In the genomic region with DNA sequence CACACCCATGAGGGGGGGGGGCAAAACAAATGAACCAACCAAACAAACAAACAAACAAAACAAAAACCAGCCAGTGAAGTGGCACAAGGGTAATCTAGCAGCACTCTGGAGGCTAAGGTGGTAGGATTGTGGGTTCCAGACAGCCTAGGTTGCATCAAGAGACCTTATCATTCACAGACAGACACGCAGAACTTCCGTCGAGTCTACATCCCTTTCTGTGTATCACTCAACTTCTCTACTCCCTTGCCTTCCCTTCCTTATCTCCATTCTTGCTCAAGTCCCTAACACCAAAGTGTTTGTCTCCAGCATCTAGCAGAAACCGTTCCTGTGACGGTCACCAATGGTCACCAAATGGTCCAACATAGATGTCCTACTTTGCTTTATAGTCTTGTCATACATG, we compare ENCODE assay signal across 24 mouse cellular contexts. TPM values are rescaled to one million over a fixed set of nuclear protein-coding genes. Genes with fewer than 3 reads are reported as not detected.
DNase-seq lines count a peak whose midpoint lies in the region; ATAC-seq and TF ChIP-seq lines count a peak whose summit lies in the region.
"Had no signal": no experiment of that assay in that cellular context is flagged by ENCODE, and none has a peak within 500 bp of the region (broad histone marks: within the 10 kb centered on the region; RNA-seq: fewer than 3 reads in every experiment).

No protein-coding gene starts in this region.

- no peak overlapping the region; the same call in 1 of the 2 replicates for H3K4me3 ChIP-seq in G1E (ENCODE audit: low read depth, low read length)
- no peak overlapping the region for H3K4me3 ChIP-seq in liver, embryonic 13.5 days (replicated peaks)
- H3K4me3 ChIP-seq: embryonic facial prominence, embryonic 13.5 days; forebrain, embryonic 13.5 days; gastrocnemius, adult 2 months; hindbrain, embryonic 12.5 days had no signal

- peak; percentile 39 for DNase-seq in G1E (ENCODE audit: low spot score)
- DNase-seq in MEL-GATA-1-ER (ENCODE audit: extremely low read depth, low read depth), result peak; percentile 72
- DNase-seq in liver, embryonic 13.5 days, result no peak
- DNase-seq in layer of hippocampus, adult 8-10 months (ENCODE audit: low spot score in 2 of 2), result no peak
- DNase-seq in layer of hippocampus, postnatal 10 days (ENCODE audit: low spot score in 2 of 2), result no peak
- DNase-seq: adrenal gland, adult 8-10 months; B cell, adult 2 months; cerebellum, adult 11 months; cerebellum, postnatal 25 days; gastrocnemius, adult 2 months; gastrocnemius, postnatal 25 days; heart, adult 11 months; heart, postnatal 10 days; heart, postnatal 4 days had no signal

- H3K27ac ChIP-seq in liver, embryonic 13.5 days, result no peak overlapping the region
- H3K27ac ChIP-seq: embryonic facial prominence, embryonic 13.5 days; forebrain, embryonic 13.5 days; gastrocnemius, adult 2 months; hindbrain, embryonic 12.5 days had no signal

- H3K4me2 ChIP-seq in liver, embryonic 13.5 days, result no peak overlapping the region
- H3K4me2 ChIP-seq: embryonic facial prominence, embryonic 13.5 days; forebrain, embryonic 13.5 days; hindbrain, embryonic 12.5 days had no signal

- TF ChIP-seq CTCF in G1E (IDR thresholded peaks at IDR 0.05; ENCODE audit: low read depth, low read length), result no peak

- WGBS in liver, embryonic 13.5 days (ENCODE audit: insufficient replicate concordance), result 18% methylated on average over 5 of the region's 5 CpGs

- H3K27me3 ChIP-seq in G1E (ENCODE audit: insufficient read depth, low read length), result peaks cover 4% of the 10 kb centered on the region
- H3K27me3 ChIP-seq in liver, embryonic 13.5 days, result peaks cover 10% of the 10 kb centered on the region
- H3K27me3 ChIP-seq: hindbrain, embryonic 12.5 days had no signal

- H3K36me3 ChIP-seq in G1E (replicated peaks), result no peaks in the 10 kb centered on the region
- H3K36me3 ChIP-seq in liver, embryonic 13.5 days, result no peaks in the 10 kb centered on the region
- H3K36me3 ChIP-seq: embryonic facial prominence, embryonic 13.5 days; hindbrain, embryonic 12.5 days had no signal

- peaks cover 54% of the 10 kb centered on the region for H3K4me1 ChIP-seq in G1E (ENCODE audit: insufficient read depth, low read depth, low read length)
- peaks cover 13% of the 10 kb centered on the region for H3K4me1 ChIP-seq in liver, embryonic 13.5 days (replicated peaks)
- H3K4me1 ChIP-seq: hindbrain, embryonic 12.5 days had no signal

- H3K9me3 ChIP-seq in G1E (replicated peaks), result peaks cover 4% of the 10 kb centered on the region
- H3K9me3 ChIP-seq in liver, embryonic 13.5 days (replicated peaks), result no peaks in the 10 kb centered on the region
- H3K9me3 ChIP-seq: embryonic facial prominence, embryonic 13.5 days; forebrain, embryonic 13.5 days; hindbrain, embryonic 12.5 days had no signal

- H3K9ac ChIP-seq in liver, embryonic 13.5 days, result no peak overlapping the region
- H3K9ac ChIP-seq: embryonic facial prominence, embryonic 13.5 days; forebrain, embryonic 13.5 days; hindbrain, embryonic 12.5 days had no signal

- peak; percentile 95 for ATAC-seq in G1E (ENCODE audit: extremely low read depth, insufficient number of reproducible peaks, low FRiP score, poor library complexity, severe bottlenecking)
- ATAC-seq in liver, embryonic 13.5 days (ENCODE audit: low read depth), result peak; percentile 67
- ATAC-seq in megakaryocyte progenitor cell, adult 5-6 weeks (replicated peaks; ENCODE audit: poor library complexity), result peak; percentile 94
- no peak for ATAC-seq in monocyte, adult 5-6 weeks (replicated peaks; ENCODE audit: insufficient number of reproducible peaks, low FRiP score, low TSS enrichment, poor library complexity, severe bottlenecking)
- ATAC-seq: CD4-positive, CD25-positive, alpha-beta regulatory T cell, adult 4 months; forebrain, embryonic 13.5 days; hindbrain, embryonic 16.5 days; inflammation-experienced regulatory T-cells, adult 6 months had no signal

RNA-seq across cellular contexts. Expression of a gene that starts 6.5 kb away (rescaled TPM):
- 325 and 329 TPM in 2 replicates for total RNA-seq in G1E (2014; fragmentation: Nextera tagmentation)
- total RNA-seq in G1E (2017), result 45.0 and 54.9 TPM in 2 replicates
- 191 and 199 TPM in 2 replicates for polyA plus RNA-seq in G1E (2012)
- 2.1 and 3.6 TPM in 2 replicates for polyA plus RNA-seq in liver, embryonic 13.5 days (2015; fragmentation: Nextera tagmentation; extraction: Ambion mirVana)
- 4.7 and 7.7 TPM in 2 replicates for total RNA-seq in megakaryocyte progenitor cell, adult 5-6 weeks (2015)
- total RNA-seq in megakaryocyte progenitor cell, adult 5-6 weeks (2017), result 1.4 and 2.0 TPM in 2 replicates
- total RNA-seq in monocyte, adult 5-6 weeks (2017), result 2.8 to 7.0 TPM (median 4.5 TPM) in 3 replicates
- 10 to 100 TPM; 49.8 to 67.2 (median 58.5) TPM for total RNA-seq in layer of hippocampus, adult 8-10 months (2022)
- 10 to 100 TPM; 63.7 to 66.3 TPM for total RNA-seq in layer of hippocampus, postnatal 10 days (2021)

RNA-seq across cellular contexts. Expression of a gene that starts 25.7 kb away (rescaled TPM):
- not detected in 2 replicates for total RNA-seq in G1E (2014; fragmentation: Nextera tagmentation)
- 0.27 TPM in 1 of 2 replicates, not detected in the other for total RNA-seq in G1E (2017)
- not detected in 2 replicates for polyA plus RNA-seq in G1E (2012)
- polyA plus RNA-seq in liver, embryonic 13.5 days (2015; fragmentation: Nextera tagmentation; extraction: Ambion mirVana), result not detected in 2 replicates
- total RNA-seq in megakaryocyte progenitor cell, adult 5-6 weeks (2015), result not detected in 2 replicates
- total RNA-seq in megakaryocyte progenitor cell, adult 5-6 weeks (2017), result not detected in 2 replicates
- total RNA-seq in monocyte, adult 5-6 weeks (2017), result not detected in 3 replicates
- not detected for total RNA-seq in layer of hippocampus, adult 8-10 months (2022)
- total RNA-seq in layer of hippocampus, postnatal 10 days (2021), result not detected
- total RNA-seq: heart, postnatal 10 days; heart, postnatal 4 days had no signal
- polyA plus RNA-seq: brain, embryonic 14.5 days; CD4-positive, CD25-positive, alpha-beta regulatory T cell, adult 4 months; embryonic facial prominence, embryonic 13.5 days; forebrain, embryonic 13.5 days; heart, embryonic 14.5 days; hindbrain, embryonic 12.5 days; hindbrain, embryonic 16.5 days; inflammation-experienced regulatory T-cells, adult 6 months had no signal

Comparison
In these comparisons a context has a peak if more than half of its experiments do, and no peak if none do; other contexts are left out.
1. DNase-seq: peak in G1E (single experiment) and MEL-GATA-1-ER (single experiment); none in liver, embryonic 13.5 days (single experiment), layer of hippocampus, adult 8-10 months (0 of 2) and layer of hippocampus, postnatal 10 days (0 of 2).